Mouse (Mus musculus): Measurements from ENCODE around the gene Drd3. TPM values are rescaled to one million over a fixed set of nuclear protein-coding genes. Genes with fewer than 3 reads are reported as not detected.

Gene Drd3
- polyA plus RNA-seq (2015; fragmentation: Nextera tagmentation; extraction: Ambion mirVana), result not detected in 2 replicates

- no peak for ATAC-seq (ENCODE audit: insufficient number of reproducible peaks, insufficient read depth, low FRiP score, low TSS enrichment, low read depth)
- no peak within 1 kb of the TSS for H3K9ac ChIP-seq
- 8% methylated on average over 7 of the region's 7 CpGs for WGBS
Observed at GRCm38 (mm10) chr16:43753751-43754150, at the start of gene Drd3. TSS of gene Drd3 (plus strand) at chr16:43754026.

GRCm38 (mm10) chr16:43708335-43709061 is 45.3 kb upstream of the Drd3 start:
- no peak overlapping the region for H3K27ac ChIP-seq
- H3K4me1 ChIP-seq, result no peaks in the 10 kb centered on the region
- ATAC-seq (ENCODE audit: insufficient number of reproducible peaks, insufficient read depth, low FRiP score, low TSS enrichment, low read depth), result no peak
- no peak overlapping the region for H3K4me3 ChIP-seq
- H3K4me2 ChIP-seq, result no peak overlapping the region
- H3K9me3 ChIP-seq, result no peaks in the 10 kb centered on the region
- WGBS, result 69% methylated on average over 13 of the region's 13 CpGs
- no peaks in the 10 kb centered on the region for H3K36me3 ChIP-seq
- no peaks in the 10 kb centered on the region for H3K27me3 ChIP-seq
- H3K9ac ChIP-seq, result no peak overlapping the region

More at GRCm38 (mm10) chr16:43753751-43754150, at the start of gene Drd3:
- Histone ChIP-seq H3K36me3 (no peaks in the 10 kb centered on the region), H3K27ac (no peak within 1 kb of the TSS), H3K4me2 (peak within 1 kb of the TSS; percentile 28; the same call in 1 of the 2 replicates), H3K9me3 (no peaks in the 10 kb centered on the region), H3K4me1 (no peaks in the 10 kb centered on the region), H3K27me3 (no peaks in the 10 kb centered on the region), H3K4me3 (no peak within 1 kb of the TSS)

GRCm38 (mm10) chr16:43709062-43709413 is 44.8 kb upstream of the Drd3 start:
- no peaks in the 10 kb centered on the region for H3K4me1 ChIP-seq
- H3K27me3 ChIP-seq, result no peaks in the 10 kb centered on the region
- no peak overlapping the region for H3K9ac ChIP-seq
- no peaks in the 10 kb centered on the region for H3K9me3 ChIP-seq
- 75% methylated on average over 15 of the region's 15 CpGs for WGBS
- H3K27ac ChIP-seq, result no peak overlapping the region
- no peaks in the 10 kb centered on the region for H3K36me3 ChIP-seq
- no peak overlapping the region for H3K4me2 ChIP-seq
- no peak overlapping the region for H3K4me3 ChIP-seq
- no peak for ATAC-seq (ENCODE audit: insufficient number of reproducible peaks, insufficient read depth, low FRiP score, low TSS enrichment, low read depth)

GRCm38 (mm10) chr16:43709432-43710133 is 44.2 kb upstream of the Drd3 start:
- H3K4me3 ChIP-seq, result no peak overlapping the region
- ATAC-seq (ENCODE audit: insufficient number of reproducible peaks, insufficient read depth, low FRiP score, low TSS enrichment, low read depth), result no peak

GRCm38 (mm10) chr16:43710134-43710475 is 43.7 kb upstream of the Drd3 start:
- WGBS, result 64% methylated on average over 6 of the region's 6 CpGs
- Histone ChIP-seq H3K9me3 (no peaks in the 10 kb centered on the region), H3K4me1 (no peaks in the 10 kb centered on the region), H3K27ac (no peak overlapping the region), H3K36me3 (no peaks in the 10 kb centered on the region), H3K27me3 (no peaks in the 10 kb centered on the region), H3K4me2 (no peak overlapping the region), H3K9ac (no peak overlapping the region), H3K4me3 (no peak overlapping the region)
- ATAC-seq (ENCODE audit: insufficient number of reproducible peaks, insufficient read depth, low FRiP score, low TSS enrichment, low read depth), result no peak

More at GRCm38 (mm10) chr16:43709432-43710133, 44.2 kb upstream of the Drd3 start:
- Histone ChIP-seq H3K27ac (no peak overlapping the region), H3K36me3 (no peaks in the 10 kb centered on the region), H3K27me3 (no peaks in the 10 kb centered on the region), H3K4me2 (no peak overlapping the region), H3K4me1 (no peaks in the 10 kb centered on the region), H3K9ac (no peak overlapping the region), H3K9me3 (no peaks in the 10 kb centered on the region)
- WGBS, result 60% methylated on average over 9 of the region's 9 CpGs

GRCm38 (mm10) chr16:43710651-43711050 is 43.2 kb upstream of the Drd3 start:
- Histone ChIP-seq H3K9ac (no peak overlapping the region), H3K4me3 (no peak overlapping the region), H3K27ac (no peak overlapping the region), H3K4me2 (no peak overlapping the region), H3K9me3 (no peaks in the 10 kb centered on the region), H3K36me3 (no peaks in the 10 kb centered on the region), H3K4me1 (no peaks in the 10 kb centered on the region), H3K27me3 (no peaks in the 10 kb centered on the region)
- 83% methylated on average over 11 of the region's 11 CpGs for WGBS
- no peak for ATAC-seq (ENCODE audit: insufficient number of reproducible peaks, insufficient read depth, low FRiP score, low TSS enrichment, low read depth)

GRCm38 (mm10) chr16:43711361-43711760 is 42.5 kb upstream of the Drd3 start:
- ATAC-seq (ENCODE audit: insufficient number of reproducible peaks, insufficient read depth, low FRiP score, low TSS enrichment, low read depth), result no peak
- Histone ChIP-seq H3K27me3 (no peaks in the 10 kb centered on the region), H3K9ac (no peak overlapping the region), H3K4me3 (no peak overlapping the region), H3K36me3 (no peaks in the 10 kb centered on the region), H3K4me2 (no peak overlapping the region), H3K9me3 (no peaks in the 10 kb centered on the region), H3K27ac (no peak overlapping the region), H3K4me1 (no peaks in the 10 kb centered on the region)
- 96% methylated on average over 7 of the region's 7 CpGs for WGBS

- no peak for ATAC-seq (ENCODE audit: insufficient number of reproducible peaks, insufficient read depth, low FRiP score, low TSS enrichment, low read depth)
- H3K9me3 ChIP-seq, result no peaks in the 10 kb centered on the region
- WGBS, result 68% methylated on average over 3 of the region's 3 CpGs
Observed at GRCm38 (mm10) chr16:43724444-43724843, 29.4 kb upstream of the Drd3 start.

GRCm38 (mm10) chr16:43729506-43730221 is 24.2 kb upstream of the Drd3 start:
- H3K9ac ChIP-seq, result no peak overlapping the region
- no peaks in the 10 kb centered on the region for H3K9me3 ChIP-seq
- ATAC-seq (ENCODE audit: insufficient number of reproducible peaks, insufficient read depth, low FRiP score, low TSS enrichment, low read depth), result no peak
- H3K4me2 ChIP-seq, result no peak overlapping the region
- H3K4me1 ChIP-seq, result no peaks in the 10 kb centered on the region
- 76% methylated on average over 8 of the region's 8 CpGs for WGBS
- no peak overlapping the region for H3K4me3 ChIP-seq
- H3K27me3 ChIP-seq, result no peaks in the 10 kb centered on the region
- no peaks in the 10 kb centered on the region for H3K36me3 ChIP-seq
- no peak overlapping the region for H3K27ac ChIP-seq

More at GRCm38 (mm10) chr16:43724444-43724843, 29.4 kb upstream of the Drd3 start:
- H3K27ac ChIP-seq, result no peak overlapping the region
- no peak overlapping the region for H3K9ac ChIP-seq
- H3K4me1 ChIP-seq, result no peaks in the 10 kb centered on the region
- no peaks in the 10 kb centered on the region for H3K36me3 ChIP-seq
- no peak overlapping the region for H3K4me2 ChIP-seq
- H3K4me3 ChIP-seq, result no peak overlapping the region
- no peaks in the 10 kb centered on the region for H3K27me3 ChIP-seq

- Histone ChIP-seq H3K9ac (no peak overlapping the region), H3K9me3 (no peaks in the 10 kb centered on the region), H3K4me1 (no peaks in the 10 kb centered on the region), H3K27me3 (no peaks in the 10 kb centered on the region), H3K4me3 (no peak overlapping the region), H3K27ac (no peak overlapping the region), H3K36me3 (no peaks in the 10 kb centered on the region), H3K4me2 (no peak overlapping the region)
- 81% methylated on average over 4 of the region's 4 CpGs for WGBS
- ATAC-seq (ENCODE audit: insufficient number of reproducible peaks, insufficient read depth, low FRiP score, low TSS enrichment, low read depth), result no peak
Observed at GRCm38 (mm10) chr16:43730281-43730680, 23.5 kb upstream of the Drd3 start.

GRCm38 (mm10) chr16:43732496-43732895 is 21.3 kb upstream of the Drd3 start:
- no peak overlapping the region for H3K27ac ChIP-seq
- H3K27me3 ChIP-seq, result no peaks in the 10 kb centered on the region
- no peaks in the 10 kb centered on the region for H3K9me3 ChIP-seq
- no peak overlapping the region for H3K4me2 ChIP-seq
- no peak overlapping the region for H3K9ac ChIP-seq
- H3K4me1 ChIP-seq, result no peaks in the 10 kb centered on the region
- H3K4me3 ChIP-seq, result no peak overlapping the region
- 81% methylated on average over 10 of the region's 10 CpGs for WGBS
- H3K36me3 ChIP-seq, result no peaks in the 10 kb centered on the region
- no peak for ATAC-seq (ENCODE audit: insufficient number of reproducible peaks, insufficient read depth, low FRiP score, low TSS enrichment, low read depth)

Data from embryonic facial prominence, embryonic 13.5 days (tissue).